Mouse (Mus musculus) bone marrow, adult 2 months (tissue): ENCODE data around the gene Ascl3. TPM values are rescaled to one million over a fixed set of nuclear protein-coding genes. Genes with fewer than 3 reads are reported as not detected.

ENCODE experiments used
- H3K27ac ChIP-seq: fragments of 200-500 bp; 2 replicates; pipeline ENCODE4 v1.5.1; 2012; ENCODE audit warnings: low read depth, mild to moderate bottlenecking, control low read depth, inconsistent platforms, low read length; ENCODE audit not compliant: control insufficient read depth, poor library complexity, insufficient read depth
- H3K4me1 ChIP-seq: fragments of 200-500 bp; 2 replicates; pipeline ENCODE4 v1.6.1; 2011; ENCODE audit warnings: low read length; ENCODE audit not compliant: control insufficient read depth, insufficient read depth
- H3K4me3 ChIP-seq: fragments of 200-500 bp; replicated peaks from 2 replicates; pipeline ENCODE3; 2011; ENCODE audit warnings: mild to moderate bottlenecking, low read depth, low read length, control low read depth; ENCODE audit not compliant: control insufficient read depth
- CTCF ChIP-seq: fragments of 200-500 bp; IDR thresholded peaks from 2 replicates; pipeline ENCODE4 v1.5.1; 2011; ENCODE audit warnings: low read length, control low read depth; ENCODE audit not compliant: control insufficient read depth, insufficient read depth
- POLR2A ChIP-seq: fragments of 200-500 bp; IDR thresholded peaks from 2 replicates; pipeline ENCODE4 v1.6.1; 2011; ENCODE audit warnings: low read depth, mild to moderate bottlenecking, control low read depth, low read length, borderline replicate concordance; ENCODE audit not compliant: control insufficient read depth
- WGBS: fragments of 180-500 bp; shearing (Covaris S2); methylation state at CpG from one replicate; pipeline ENCODE4 v1.1.7; 2018; 5-methylcytosine and 5-hydroxymethylcytosine counted together
- polyA plus RNA-seq: library from polyadenylated mRNA; stranded (reverse); fragments of >200 nt; gene quantifications from 2 replicates; pipeline ENCODE4 v1.2.4, GENCODE M21; 2011; ENCODE audit warnings: low replicate concordance; ENCODE audit not compliant: missing spikeins, insufficient read depth, insufficient read length

The Ascl3 gene
- polyA plus RNA-seq, 1 experiment, result not detected

GRCm38 (mm10) chr7:109723114-109723513 is 8.4 kb downstream of the Ascl3 start:
- H3K4me1 ChIP-seq, result no peaks in the 10 kb centered on the region
- 92% methylated on average over 8 of the region's 8 CpGs for WGBS

GRCm38 (mm10) chr7:109722618-109723017 is 8.9 kb downstream of the Ascl3 start:
- no peak overlapping the region for H3K4me3 ChIP-seq
- TF ChIP-seq POLR2A (no peak), CTCF (no peak)
- H3K27ac ChIP-seq, result no peak overlapping the region
- no peaks in the 10 kb centered on the region for H3K4me1 ChIP-seq
- WGBS, result 86% methylated on average over 2 of the region's 2 CpGs

More at GRCm38 (mm10) chr7:109723114-109723513, 8.4 kb downstream of the Ascl3 start:
- H3K27ac ChIP-seq, result no peak overlapping the region
- no peak overlapping the region for H3K4me3 ChIP-seq
- TF ChIP-seq POLR2A (no peak), CTCF (no peak)

- no peak overlapping the region for H3K27ac ChIP-seq
- WGBS, result 53% methylated on average over 9 of the region's 9 CpGs
- TF ChIP-seq CTCF (no peak), POLR2A (no peak)
- H3K4me1 ChIP-seq, result no peaks in the 10 kb centered on the region
- no peak overlapping the region for H3K4me3 ChIP-seq
These were observed 12.2 kb downstream of the Ascl3 start for GRCm38 (mm10) chr7:109719286-109719685.

GRCm38 (mm10) chr7:109713434-109713982 is 18.0 kb downstream of the Ascl3 start:
- TF ChIP-seq CTCF, result no peak
- no peak for TF ChIP-seq POLR2A
- WGBS, result 80% methylated on average over 2 of the region's 2 CpGs
- H3K27ac ChIP-seq, result no peak overlapping the region
- H3K4me1 ChIP-seq, result no peaks in the 10 kb centered on the region
- H3K4me3 ChIP-seq, result no peak overlapping the region

GRCm38 (mm10) chr7:109712198-109712597 is 19.3 kb downstream of the Ascl3 start:
- TF ChIP-seq CTCF (no peak), POLR2A (no peak)
- H3K27ac ChIP-seq, result no peak overlapping the region
- 93% methylated on average over 7 of the region's 7 CpGs for WGBS
- no peaks in the 10 kb centered on the region for H3K4me1 ChIP-seq
- no peak overlapping the region for H3K4me3 ChIP-seq

GRCm38 (mm10) chr7:109710069-109710468 is 21.5 kb downstream of the Ascl3 start:
- 79% methylated on average over 1 of the region's 1 CpGs for WGBS
- TF ChIP-seq CTCF, result no peak
- no peak for TF ChIP-seq POLR2A

GRCm38 (mm10) chr7:109708961-109709382 is 22.6 kb downstream of the Ascl3 start:
- no peak for TF ChIP-seq CTCF
- TF ChIP-seq POLR2A, result no peak

More at GRCm38 (mm10) chr7:109710069-109710468, 21.5 kb downstream of the Ascl3 start:
- Histone ChIP-seq H3K4me1 (no peaks in the 10 kb centered on the region), H3K4me3 (no peak overlapping the region), H3K27ac (no peak overlapping the region)

GRCm38 (mm10) chr7:109707023-109707785 is 24.3 kb downstream of the Ascl3 start:
- Histone ChIP-seq H3K4me1 (peaks cover 3% of the 10 kb centered on the region), H3K4me3 (no peak overlapping the region), H3K27ac (no peak overlapping the region)
- TF ChIP-seq CTCF (no peak), POLR2A (no peak)
- 27% methylated on average over 4 of the region's 4 CpGs for whole genome bisulfite sequencing

More at GRCm38 (mm10) chr7:109708961-109709382, 22.6 kb downstream of the Ascl3 start:
- WGBS, result 83% methylated on average over 3 of the region's 3 CpGs
- H3K4me1 ChIP-seq, result no peaks in the 10 kb centered on the region
- H3K27ac ChIP-seq, result no peak overlapping the region
- no peak overlapping the region for H3K4me3 ChIP-seq

- no peak for TF ChIP-seq CTCF
- no peak for TF ChIP-seq POLR2A
- Histone ChIP-seq H3K27ac (no peak overlapping the region), H3K4me1 (peaks cover 3% of the 10 kb centered on the region), H3K4me3 (no peak overlapping the region)
- WGBS, result 61% methylated on average over 3 of the region's 3 CpGs
These were observed 27.1 kb downstream of the Ascl3 start for GRCm38 (mm10) chr7:109704461-109704860.
